Mouse (Mus musculus): ENCODE data around the gene Oprl1. TPM values are rescaled to one million over a fixed set of nuclear protein-coding genes. Genes with fewer than 3 reads are reported as not detected.

Gene Oprl1
- polyA plus RNA-seq, 1 experiment from 2014 or later: 0.89 TPM

GRCm38 (mm10) chr2:181696801-181697420 lies 17.9 kb upstream of the Oprl1 start:
- WGBS: 70% methylated on average over 33 of the region's 33 CpGs
- TF ChIP-seq CTCF (IDR thresholded peaks at IDR 0.05; ENCODE audit: low read depth): no peak

GRCm38 (mm10) chr2:181698241-181698640 lies 16.6 kb upstream of the Oprl1 start, which contains the start of gene Lkaaear1:
TSS of gene Lkaaear1 (minus strand) at chr2:181698442.
- 45% methylated on average over 5 of the region's 5 CpGs for WGBS
- 0 out of 2 replicates have a peak, but pooled peaks cover 4% of the 10 kb centered on the region for H3K4me1 ChIP-seq (ENCODE audit: insufficient read depth)
- no peak within 1 kb of the TSS for H3K9ac ChIP-seq
- no peak for ATAC-seq (ENCODE audit: insufficient read depth)
- no peak within 1 kb of the TSS for H3K4me3 ChIP-seq (ENCODE audit: low read depth, low read length)
- no peaks in the 10 kb centered on the region for H3K36me3 ChIP-seq (ENCODE audit: insufficient read depth)
- H3K4me2 ChIP-seq: no peak within 1 kb of the TSS
- 0 out of 2 replicates have a peak, but pooled peaks cover 4% of the 10 kb centered on the region for H3K27me3 ChIP-seq (ENCODE audit: insufficient read depth, low read length)
- no peak for TF ChIP-seq CTCF (IDR thresholded peaks at IDR 0.05; ENCODE audit: low read depth)
- no peak for DNase-seq
- H3K27ac ChIP-seq (ENCODE audit: low read depth): no peak within 1 kb of the TSS
- no peaks in the 10 kb centered on the region for H3K9me3 ChIP-seq (ENCODE audit: low read depth, low read length)

More at GRCm38 (mm10) chr2:181696801-181697420, 17.9 kb upstream of the Oprl1 start:
- H3K9me3 ChIP-seq (ENCODE audit: low read depth, low read length): no peaks in the 10 kb centered on the region
- H3K9ac ChIP-seq: no peak overlapping the region
- H3K36me3 ChIP-seq (ENCODE audit: insufficient read depth): no peaks in the 10 kb centered on the region
- H3K4me1 ChIP-seq (ENCODE audit: insufficient read depth): peaks cover 10% of the 10 kb centered on the region; the same call in 1 of the 2 replicates
- no peak for ATAC-seq (ENCODE audit: insufficient read depth)
- H3K27me3 ChIP-seq (ENCODE audit: insufficient read depth, low read length): 0 out of 2 replicates have a peak, but pooled peaks cover 4% of the 10 kb centered on the region
- H3K27ac ChIP-seq (ENCODE audit: low read depth): no peak overlapping the region
- H3K4me2 ChIP-seq: no peak overlapping the region
- H3K4me3 ChIP-seq (ENCODE audit: low read depth, low read length): no peak overlapping the region
- DNase-seq: no peak

- H3K27me3 ChIP-seq (ENCODE audit: insufficient read depth, low read length): no peaks in the 10 kb centered on the region
- no peaks in the 10 kb centered on the region for H3K9me3 ChIP-seq (ENCODE audit: low read depth, low read length)
- H3K36me3 ChIP-seq (ENCODE audit: insufficient read depth): no peaks in the 10 kb centered on the region
- no peak overlapping the region for H3K4me3 ChIP-seq (ENCODE audit: low read depth, low read length)
- ATAC-seq (ENCODE audit: insufficient read depth) (no peak), DNase-seq (peak; percentile 46)
- H3K9ac ChIP-seq: no peak overlapping the region
- WGBS: 30% methylated on average over 4 of the region's 4 CpGs
- H3K27ac ChIP-seq (ENCODE audit: low read depth): no peak overlapping the region
- no peaks in the 10 kb centered on the region for H3K4me1 ChIP-seq (ENCODE audit: insufficient read depth)
- TF ChIP-seq CTCF (IDR thresholded peaks at IDR 0.05; ENCODE audit: low read depth): peak; percentile 45
- no peak overlapping the region for H3K4me2 ChIP-seq
These were observed 8.1 kb upstream of the Oprl1 start for GRCm38 (mm10) chr2:181706668-181707067.

GRCm38 (mm10) chr2:181713749-181714148 lies 1.1 kb upstream of the Oprl1 start:
- no peak for TF ChIP-seq CTCF (IDR thresholded peaks at IDR 0.05; ENCODE audit: low read depth)
- H3K4me3 ChIP-seq (ENCODE audit: low read depth, low read length): no peak overlapping the region
- no peak overlapping the region for H3K4me2 ChIP-seq
- no peaks in the 10 kb centered on the region for H3K27me3 ChIP-seq (ENCODE audit: insufficient read depth, low read length)
- H3K27ac ChIP-seq (ENCODE audit: low read depth): no peak overlapping the region
- H3K4me1 ChIP-seq (ENCODE audit: insufficient read depth): no peaks in the 10 kb centered on the region
- DNase-seq (no peak), ATAC-seq (ENCODE audit: insufficient read depth) (no peak)
- WGBS: 78% methylated on average over 1 of the region's 1 CpGs
- no peaks in the 10 kb centered on the region for H3K9me3 ChIP-seq (ENCODE audit: low read depth, low read length)
- no peak overlapping the region for H3K9ac ChIP-seq
- H3K36me3 ChIP-seq (ENCODE audit: insufficient read depth): no peaks in the 10 kb centered on the region

- Histone ChIP-seq H3K27me3 (ENCODE audit: insufficient read depth, low read length) (no peaks in the 10 kb centered on the region), H3K27ac (ENCODE audit: low read depth) (no peak overlapping the region), H3K9me3 (ENCODE audit: low read depth, low read length) (no peaks in the 10 kb centered on the region), H3K4me2 (peak overlapping the region; percentile 39), H3K4me3 (ENCODE audit: low read depth, low read length) (no peak overlapping the region), H3K36me3 (ENCODE audit: insufficient read depth) (no peaks in the 10 kb centered on the region), H3K4me1 (ENCODE audit: insufficient read depth) (no peaks in the 10 kb centered on the region), H3K9ac (no peak overlapping the region)
- ATAC-seq (ENCODE audit: insufficient read depth): no peak
- TF ChIP-seq CTCF (IDR thresholded peaks at IDR 0.05; ENCODE audit: low read depth): no peak
- WGBS: 69% methylated on average over 3 of the region's 3 CpGs
- no peak for DNase-seq
These were observed 566 bp downstream of the Oprl1 start for GRCm38 (mm10) chr2:181715382-181715781.

GRCm38 (mm10) chr2:181716991-181717390 lies 2.2 kb downstream of the Oprl1 start:
- no peaks in the 10 kb centered on the region for H3K36me3 ChIP-seq (ENCODE audit: insufficient read depth)
- no peaks in the 10 kb centered on the region for H3K4me1 ChIP-seq (ENCODE audit: insufficient read depth)
- no peaks in the 10 kb centered on the region for H3K9me3 ChIP-seq (ENCODE audit: low read depth, low read length)
- H3K27me3 ChIP-seq (ENCODE audit: insufficient read depth, low read length): no peaks in the 10 kb centered on the region
- no peak overlapping the region for H3K9ac ChIP-seq
- WGBS: 35% methylated on average over 3 of the region's 3 CpGs
- no peak overlapping the region for H3K4me3 ChIP-seq (ENCODE audit: low read depth, low read length)
- no peak overlapping the region for H3K27ac ChIP-seq (ENCODE audit: low read depth)
- DNase-seq: peak; percentile 59
- 0 out of 2 replicates have a peak, but pooled peaks have one; percentile 8 for ATAC-seq (ENCODE audit: insufficient read depth)
- H3K4me2 ChIP-seq: no peak overlapping the region
- no peak for TF ChIP-seq CTCF (IDR thresholded peaks at IDR 0.05; ENCODE audit: low read depth)

- Histone ChIP-seq H3K36me3 (ENCODE audit: insufficient read depth) (no peaks in the 10 kb centered on the region), H3K27ac (ENCODE audit: low read depth) (no peak overlapping the region), H3K9ac (no peak overlapping the region), H3K4me2 (no peak overlapping the region), H3K4me3 (ENCODE audit: low read depth, low read length) (no peak overlapping the region), H3K4me1 (ENCODE audit: insufficient read depth) (no peaks in the 10 kb centered on the region), H3K9me3 (ENCODE audit: low read depth, low read length) (no peaks in the 10 kb centered on the region), H3K27me3 (ENCODE audit: insufficient read depth, low read length) (no peaks in the 10 kb centered on the region)
- no peak for DNase-seq
- 30% methylated on average over 3 of the region's 3 CpGs for WGBS
- no peak for TF ChIP-seq CTCF (IDR thresholded peaks at IDR 0.05; ENCODE audit: low read depth)
- no peak for ATAC-seq (ENCODE audit: insufficient read depth)
These were observed 5.2 kb downstream of the Oprl1 start for GRCm38 (mm10) chr2:181720061-181720460.

All from lung, embryonic 14.5 days (tissue).